Mouse (Mus musculus) lung, embryonic 14.5 days (tissue): ENCODE measurements at regions not wholly inside any gene's neighbourhood (a gene's known extent, or its start where the extent isn't known, plus 50 kb on each side); places are given as distances from the start of the nearest gene placed in this dataset.

Experiments
- ATAC-seq: fragments of 200-750 bp; cut with Nextera tagmentation; 2 replicates; pipeline ENCODE4 v1.8.0; 2017; ENCODE audit warnings: mild to moderate bottlenecking, moderate TSS enrichment, moderate library complexity; ENCODE audit not compliant: insufficient read depth
- DNase-seq: peaks from one replicate; pipeline ENCODE4 v3.0.0-alpha.2; 2015
- H3K27ac ChIP-seq: fragments of 300-500 bp; sonication (generic); 2 replicates; pipeline ENCODE4 v1.5.1; 2014; ENCODE audit warnings: low read depth, mild to moderate bottlenecking, moderate library complexity
- H3K27me3 ChIP-seq: fragments of 300-500 bp; sonication (generic); 2 replicates; pipeline ENCODE4 v1.6.1; 2014; ENCODE audit warnings: low read length, control low read depth; ENCODE audit not compliant: insufficient read depth
- H3K36me3 ChIP-seq: fragments of 300-500 bp; sonication (generic); 2 replicates; pipeline ENCODE4 v1.6.1; 2014; ENCODE audit warnings: control low read depth; ENCODE audit not compliant: insufficient read depth
- H3K4me1 ChIP-seq: fragments of 300-500 bp; sonication (generic); 2 replicates; pipeline ENCODE4 v1.6.1; 2014; ENCODE audit warnings: antibody characterized with exemption, control low read depth; ENCODE audit not compliant: insufficient read depth
- H3K4me2 ChIP-seq: fragments of 300-500 bp; sonication (generic); 2 replicates; pipeline ENCODE4 v1.6.1; 2014; ENCODE audit warnings: mild to moderate bottlenecking
- H3K4me3 ChIP-seq: fragments of 300-500 bp; sonication (generic); 2 replicates; pipeline ENCODE4 v1.5.1; 2014; ENCODE audit warnings: low read depth, low read length
- H3K9ac ChIP-seq: fragments of 300-500 bp; sonication (generic); 2 replicates; pipeline ENCODE4 v1.6.1; 2014
- H3K9me3 ChIP-seq: fragments of 300-500 bp; sonication (generic); 2 replicates; pipeline ENCODE4 v1.6.1; 2016; ENCODE audit warnings: low read depth, low read length, control low read depth
- CTCF ChIP-seq: IDR thresholded peaks from 2 replicates; pipeline ENCODE4 v1.5.1; 2016; ENCODE audit warnings: antibody characterized with exemption, low read depth
- WGBS: fragments of 180-500 bp; shearing (Covaris S2); extraction: QIAGEN DNeasy Blood & Tissue Kit; methylation state at CpG from one replicate; pipeline ENCODE4 v1.1.7; 2014; 5-methylcytosine and 5-hydroxymethylcytosine counted together

DNA sequence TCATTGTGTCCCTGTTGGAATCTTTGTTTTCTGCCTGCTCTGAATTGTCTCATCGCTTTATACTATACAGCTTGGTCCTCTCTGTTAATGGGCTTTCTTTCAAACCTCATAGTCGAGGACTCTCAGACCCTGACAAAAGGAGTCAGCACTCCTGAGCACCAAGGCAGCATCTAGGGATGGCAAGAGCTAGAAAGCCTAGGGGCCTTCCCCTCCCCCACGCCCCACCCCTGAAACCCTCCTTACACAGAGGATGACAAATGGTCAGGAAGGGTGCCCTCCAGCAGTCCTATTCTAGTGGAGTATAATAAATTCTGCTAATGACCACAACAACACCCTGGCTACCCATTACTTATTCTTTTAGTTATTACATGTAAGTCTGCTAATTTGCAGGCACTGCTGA, 74.4 kb downstream of the Tbx19 start:
- no peak overlapping the region for H3K4me2 ChIP-seq
- H3K4me1 ChIP-seq = no peaks in the 10 kb centered on the region
- H3K27ac ChIP-seq = no peak overlapping the region
- WGBS = 76% methylated on average over 3 of the region's 3 CpGs
- no peaks in the 10 kb centered on the region for H3K27me3 ChIP-seq
- no peak for DNase-seq
- no peaks in the 10 kb centered on the region for H3K36me3 ChIP-seq
- no peak for ATAC-seq
- no peak for TF ChIP-seq CTCF
- H3K4me3 ChIP-seq = no peak overlapping the region
- H3K9ac ChIP-seq = no peak overlapping the region
- no peaks in the 10 kb centered on the region for H3K9me3 ChIP-seq

GRCm38 (mm10) chr1:165084753-165085152, 75.8 kb downstream of the Tbx19 start:
- no peak overlapping the region for H3K4me2 ChIP-seq

GRCm38 (mm10) chr1:165084179-165084578, 76.4 kb downstream of the Tbx19 start:
- Histone ChIP-seq H3K27me3 (no peaks in the 10 kb centered on the region), H3K4me3 (no peak overlapping the region), H3K9ac (no peak overlapping the region), H3K4me1 (no peaks in the 10 kb centered on the region), H3K4me2 (no peak overlapping the region), H3K9me3 (no peaks in the 10 kb centered on the region), H3K27ac (no peak overlapping the region), H3K36me3 (no peaks in the 10 kb centered on the region)
- ATAC-seq (no peak; the same call in 1 of the 2 replicates), DNase-seq (no peak)
- WGBS = 64% methylated on average over 6 of the region's 6 CpGs
- no peak for TF ChIP-seq CTCF

More at GRCm38 (mm10) chr1:165084753-165085152, 75.8 kb downstream of the Tbx19 start:
- Histone ChIP-seq H3K27ac (no peak overlapping the region), H3K36me3 (no peaks in the 10 kb centered on the region), H3K4me3 (no peak overlapping the region), H3K9me3 (no peaks in the 10 kb centered on the region), H3K27me3 (no peaks in the 10 kb centered on the region), H3K4me1 (no peaks in the 10 kb centered on the region), H3K9ac (no peak overlapping the region)
- DNase-seq (no peak), ATAC-seq (no peak)
- WGBS = 76% methylated on average over 9 of the region's 9 CpGs
- no peak for TF ChIP-seq CTCF

GRCm38 (mm10) chr1:165080351-165080750, 80.2 kb downstream of the Tbx19 start:
- no peaks in the 10 kb centered on the region for H3K36me3 ChIP-seq
- DNase-seq = no peak
- H3K9me3 ChIP-seq = no peaks in the 10 kb centered on the region
- no peak for TF ChIP-seq CTCF
- no peak overlapping the region for H3K9ac ChIP-seq
- ATAC-seq = no peak
- H3K4me2 ChIP-seq = no peak overlapping the region
- WGBS = 75% methylated on average over 9 of the region's 9 CpGs
- H3K4me3 ChIP-seq = no peak overlapping the region
- H3K4me1 ChIP-seq = no peaks in the 10 kb centered on the region
- H3K27ac ChIP-seq = no peak overlapping the region
- no peaks in the 10 kb centered on the region for H3K27me3 ChIP-seq

- H3K27ac ChIP-seq = no peak overlapping the region
These were observed 83.3 kb downstream of the Tbx19 start for GRCm38 (mm10) chr1:165077313-165077712.

GRCm38 (mm10) chr1:165075301-165076082, 85.1 kb downstream of the Tbx19 start:
- Histone ChIP-seq H3K9ac (no peak overlapping the region), H3K9me3 (no peaks in the 10 kb centered on the region), H3K4me2 (no peak overlapping the region), H3K4me3 (no peak overlapping the region), H3K27ac (no peak overlapping the region), H3K27me3 (no peaks in the 10 kb centered on the region), H3K36me3 (no peaks in the 10 kb centered on the region), H3K4me1 (no peaks in the 10 kb centered on the region)
- 46% methylated on average over 5 of the region's 5 CpGs for WGBS
- peak; percentile 13 for DNase-seq
- ATAC-seq = no peak
- 0 out of 2 replicates have a peak, but pooled peaks have one; percentile 5 for TF ChIP-seq CTCF

More at GRCm38 (mm10) chr1:165077313-165077712, 83.3 kb downstream of the Tbx19 start:
- H3K9ac ChIP-seq = no peak overlapping the region
- 72% methylated on average over 4 of the region's 4 CpGs for WGBS
- H3K4me2 ChIP-seq = no peak overlapping the region
- H3K4me1 ChIP-seq = no peaks in the 10 kb centered on the region
- ATAC-seq = no peak
- no peak for TF ChIP-seq CTCF
- H3K4me3 ChIP-seq = no peak overlapping the region
- no peak for DNase-seq
- H3K27me3 ChIP-seq = no peaks in the 10 kb centered on the region
- no peaks in the 10 kb centered on the region for H3K9me3 ChIP-seq
- H3K36me3 ChIP-seq = no peaks in the 10 kb centered on the region

DNA sequence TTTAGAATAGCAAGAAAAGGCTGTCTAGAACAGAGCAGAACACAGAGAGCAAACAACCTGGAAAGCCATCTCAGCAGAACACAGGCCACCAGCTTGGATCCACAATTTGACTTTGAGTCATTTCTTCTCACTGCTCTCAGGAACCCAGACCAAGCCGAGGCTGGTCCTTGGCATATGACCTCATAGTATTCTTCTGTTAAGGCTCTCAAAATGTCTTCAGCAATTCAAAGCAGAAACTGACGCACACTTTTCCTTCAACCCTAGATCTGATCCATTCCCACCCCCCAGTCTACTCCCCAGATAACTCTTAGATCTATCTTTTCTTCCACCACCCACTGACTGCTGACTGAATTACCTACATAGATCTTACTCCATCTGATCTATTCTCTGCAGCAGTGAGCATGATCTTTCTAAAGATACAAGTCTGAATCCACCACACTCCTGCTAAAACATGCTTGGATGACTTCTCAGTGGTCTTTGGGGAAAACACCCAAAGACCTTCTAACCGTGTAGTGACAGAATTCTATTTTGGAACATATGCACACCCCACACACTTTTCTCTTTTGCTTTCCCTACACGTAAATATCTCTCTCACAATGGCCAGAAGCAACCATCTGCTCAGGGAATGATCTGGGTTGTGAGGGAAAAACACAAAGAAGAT, 88.6 kb downstream of the Tbx19 start:
- Histone ChIP-seq H3K36me3 (no peaks in the 10 kb centered on the region), H3K27me3 (no peaks in the 10 kb centered on the region), H3K4me2 (no peak overlapping the region), H3K9ac (no peak overlapping the region), H3K4me3 (no peak overlapping the region), H3K4me1 (no peaks in the 10 kb centered on the region), H3K27ac (no peak overlapping the region), H3K9me3 (no peaks in the 10 kb centered on the region)
- 77% methylated on average over 4 of the region's 4 CpGs for WGBS
- no peak for ATAC-seq
- DNase-seq = no peak
- no peak for TF ChIP-seq CTCF
